In genomic region chr6:94466508-94467205, GRCm38 (mm10) we compare ENCODE assay signal across 8 mouse cellular contexts. TPM values are rescaled to one million over a fixed set of nuclear protein-coding genes. Genes with fewer than 3 reads are reported as not detected.
DNase-seq lines count a peak whose midpoint lies in the region; ATAC-seq and TF ChIP-seq lines count a peak whose summit lies in the region.
"Had no signal": no experiment of that assay in that cellular context is flagged by ENCODE, and none has a peak within 500 bp of the region (broad histone marks: within the 10 kb centered on the region; RNA-seq: fewer than 3 reads in every experiment).

No protein-coding gene starts in this region.

- peak; percentile 64 for TF ChIP-seq CTCF in G1E (IDR thresholded peaks at IDR 0.05; ENCODE audit: low read depth, low read length)
- TF ChIP-seq CTCF in liver, postnatal 0 days (IDR thresholded peaks at IDR 0.05; ENCODE audit: low read depth): peak; percentile 63

- no peaks in the 10 kb centered on the region for H3K27me3 ChIP-seq in kidney, embryonic 14.5 days (ENCODE audit: control insufficient read depth, insufficient read depth, low read length)
- H3K27me3 ChIP-seq in G1E (ENCODE audit: insufficient read depth, low read length): no peaks in the 10 kb centered on the region
- H3K27me3 ChIP-seq in liver, postnatal 0 days (ENCODE audit: insufficient read depth, low read length): no peaks in the 10 kb centered on the region
- H3K27me3 ChIP-seq in midbrain, embryonic 15.5 days (replicated peaks): no peaks in the 10 kb centered on the region
- H3K27me3 ChIP-seq: liver, embryonic 15.5 days had no signal

- peak; percentile 47 to 52 for DNase-seq in kidney, postnatal 4 days
- no peak for DNase-seq in G1E (ENCODE audit: low spot score)
- peak; percentile 50 for DNase-seq in adrenal gland, postnatal 14 days
- DNase-seq in liver, postnatal 0 days: peak; percentile 47
- DNase-seq in thymus, postnatal 25 days: peak; percentile 15

- H3K36me3 ChIP-seq in kidney, embryonic 14.5 days (ENCODE audit: control insufficient read depth, insufficient read depth, low read length): no peaks in the 10 kb centered on the region
- no peaks in the 10 kb centered on the region for H3K36me3 ChIP-seq in G1E (replicated peaks)
- H3K36me3 ChIP-seq in liver, postnatal 0 days (replicated peaks; ENCODE audit: insufficient read depth, low read length): no peaks in the 10 kb centered on the region
- no peaks in the 10 kb centered on the region for H3K36me3 ChIP-seq in midbrain, embryonic 15.5 days (replicated peaks)
- H3K36me3 ChIP-seq: liver, embryonic 15.5 days had no signal

- TF ChIP-seq EP300 in liver, postnatal 0 days (IDR thresholded peaks at IDR 0.05; ENCODE audit: low read depth): no peak

- H3K4me1 ChIP-seq in kidney, embryonic 14.5 days (ENCODE audit: control insufficient read depth, insufficient read depth, low read length): no peaks in the 10 kb centered on the region
- peaks cover 9% of the 10 kb centered on the region; the same call in 1 of the 2 replicates for H3K4me1 ChIP-seq in G1E (ENCODE audit: insufficient read depth, low read depth, low read length)
- no peaks in the 10 kb centered on the region for H3K4me1 ChIP-seq in liver, postnatal 0 days (ENCODE audit: insufficient read depth)
- H3K4me1 ChIP-seq in midbrain, embryonic 15.5 days: peaks cover 16% of the 10 kb centered on the region
- H3K4me1 ChIP-seq: liver, embryonic 15.5 days had no signal

- no peak overlapping the region for H3K27ac ChIP-seq in kidney, embryonic 14.5 days (ENCODE audit: low read depth, low read length)
- no peak overlapping the region for H3K27ac ChIP-seq in liver, postnatal 0 days (ENCODE audit: low read depth)
- no peak overlapping the region for H3K27ac ChIP-seq in midbrain, embryonic 15.5 days
- H3K27ac ChIP-seq: liver, embryonic 15.5 days had no signal

- no peak for ATAC-seq in kidney, embryonic 14.5 days (ENCODE audit: low FRiP score, low TSS enrichment)
- ATAC-seq in G1E (ENCODE audit: extremely low read depth, insufficient number of reproducible peaks, low FRiP score, poor library complexity, severe bottlenecking): 0 out of 2 replicates have a peak, but pooled peaks have one; percentile 28
- ATAC-seq in liver, postnatal 0 days: no peak
- no peak for ATAC-seq in midbrain, embryonic 15.5 days (replicated peaks)

- no peak overlapping the region for H3K9ac ChIP-seq in kidney, embryonic 14.5 days (ENCODE audit: low read depth, low read length)
- no peak overlapping the region for H3K9ac ChIP-seq in liver, postnatal 0 days (replicated peaks)
- no peak overlapping the region for H3K9ac ChIP-seq in midbrain, embryonic 15.5 days
- H3K9ac ChIP-seq: liver, embryonic 15.5 days had no signal

- no peaks in the 10 kb centered on the region for H3K9me3 ChIP-seq in kidney, embryonic 14.5 days (ENCODE audit: control insufficient read depth, low read length)
- H3K9me3 ChIP-seq in G1E (replicated peaks): no peaks in the 10 kb centered on the region
- no peaks in the 10 kb centered on the region for H3K9me3 ChIP-seq in liver, postnatal 0 days (ENCODE audit: low read length)
- no peaks in the 10 kb centered on the region for H3K9me3 ChIP-seq in midbrain, embryonic 15.5 days
- H3K9me3 ChIP-seq: liver, embryonic 15.5 days had no signal

- 54% methylated on average over 5 of the region's 5 CpGs for WGBS in kidney, embryonic 14.5 days
- 15% methylated on average over 5 of the region's 5 CpGs for WGBS in liver, postnatal 0 days (ENCODE audit: insufficient replicate concordance)
- WGBS in midbrain, embryonic 15.5 days: 65% methylated on average over 5 of the region's 5 CpGs

- H3K4me3 ChIP-seq in kidney, embryonic 14.5 days (ENCODE audit: low read length): no peak overlapping the region
- no peak overlapping the region for H3K4me3 ChIP-seq in G1E (ENCODE audit: low read depth, low read length)
- H3K4me3 ChIP-seq in liver, postnatal 0 days (ENCODE audit: low read depth, low read length): no peak overlapping the region
- H3K4me3 ChIP-seq in midbrain, embryonic 15.5 days: no peak overlapping the region
- H3K4me3 ChIP-seq: liver, embryonic 15.5 days had no signal

- H3K4me2 ChIP-seq in kidney, embryonic 14.5 days (replicated peaks; ENCODE audit: low read depth, low read length): no peak overlapping the region
- H3K4me2 ChIP-seq in liver, postnatal 0 days (ENCODE audit: low read depth, low read length): no peak overlapping the region
- H3K4me2 ChIP-seq in midbrain, embryonic 15.5 days: no peak overlapping the region
- H3K4me2 ChIP-seq: liver, embryonic 15.5 days had no signal

RNA-seq across cellular contexts. Expression of gene Slc25a26, which starts 33.5 kb away (rescaled TPM):
- 8.6 and 9.7 TPM in 2 replicates for polyA plus RNA-seq in kidney, embryonic 14.5 days (2014; fragmentation: Nextera tagmentation; extraction: Ambion mirVana)
- total RNA-seq in G1E (2014; fragmentation: Nextera tagmentation): 4.1 and 11.8 TPM in 2 replicates
- 7.0 and 8.7 TPM in 2 replicates for total RNA-seq in G1E (2017)
- polyA plus RNA-seq in G1E (2012): 3.3 and 3.9 TPM in 2 replicates
- total RNA-seq in adrenal gland, postnatal 14 days (2021): 14.8 and 15.7 TPM in 2 replicates
- polyA plus RNA-seq in liver, postnatal 0 days (2015; fragmentation: Nextera tagmentation; extraction: Ambion mirVana): 3.0 and 3.6 TPM in 2 replicates
- polyA plus RNA-seq in midbrain, embryonic 15.5 days (2015; fragmentation: Nextera tagmentation; extraction: Ambion mirVana): 8.4 and 8.6 TPM in 2 replicates
